Mouse (Mus musculus) frontal cortex, adult (tissue): ENCODE data around the gene Hnrnpk.
"Not testable (repeated sequence)": the region's sequence is repeated elsewhere in the genome, so short reads cannot be mapped to it uniquely, and the experiment has no call there.

Experiments
- ATAC-seq: cut with Nextera tagmentation; 2 replicates; pipeline ENCODE4 v1.9.2; 2017; ENCODE audit warnings: mild to moderate bottlenecking, moderate library complexity, mixed read lengths; ENCODE audit not compliant: low TSS enrichment

The Hnrnpk gene

DNA sequence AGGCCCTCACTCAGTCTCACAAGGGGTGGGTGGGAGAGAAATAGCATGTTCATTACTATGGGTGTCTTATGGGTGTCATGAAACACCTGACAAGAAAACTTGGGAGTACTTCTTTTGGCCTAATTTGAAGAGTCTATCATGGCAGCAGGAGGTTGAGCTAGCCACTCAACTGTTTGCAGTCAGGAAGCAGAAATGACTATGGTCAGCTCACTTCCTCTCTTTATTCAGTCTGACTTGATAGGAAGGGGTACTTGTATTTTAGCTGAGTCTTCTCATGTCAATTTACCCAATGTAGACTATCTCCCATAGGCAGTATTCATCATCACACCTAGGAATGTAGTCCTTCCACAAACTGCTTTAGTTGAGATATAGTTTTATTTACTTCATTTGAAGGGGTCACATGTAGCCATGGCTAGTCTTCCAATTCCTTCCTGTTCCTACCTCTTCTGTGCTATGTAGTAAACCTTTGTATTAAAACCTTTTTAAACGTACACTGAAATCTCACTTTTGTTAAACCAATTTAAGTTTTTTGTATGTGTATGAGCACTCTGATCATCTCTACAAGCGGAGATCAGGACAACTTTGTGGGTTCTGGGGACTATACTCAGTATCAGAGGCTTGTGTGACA lies 13.7 kb downstream of the Hnrnpk start:
- ATAC-seq, result no peak

DNA sequence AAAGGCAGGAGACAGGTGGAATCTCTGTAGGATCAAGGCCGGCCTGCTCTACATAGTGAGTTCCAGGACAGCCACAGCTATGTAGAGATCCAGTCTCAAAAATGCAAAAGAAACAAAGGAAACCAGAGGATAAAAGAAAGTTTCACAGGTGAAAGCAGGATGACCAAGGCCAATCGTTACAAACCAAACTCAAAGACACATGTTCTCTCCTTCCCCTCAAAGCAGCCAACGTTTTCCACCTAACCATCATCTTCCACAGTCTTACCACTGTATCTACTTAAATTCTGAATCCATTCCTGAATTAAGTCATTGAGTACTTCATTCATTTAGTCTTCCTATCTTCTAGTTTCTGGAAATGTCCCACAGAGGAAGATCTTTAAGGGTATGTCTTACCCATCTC lies 14.8 kb downstream of the Hnrnpk start:
- no peak for ATAC-seq

DNA sequence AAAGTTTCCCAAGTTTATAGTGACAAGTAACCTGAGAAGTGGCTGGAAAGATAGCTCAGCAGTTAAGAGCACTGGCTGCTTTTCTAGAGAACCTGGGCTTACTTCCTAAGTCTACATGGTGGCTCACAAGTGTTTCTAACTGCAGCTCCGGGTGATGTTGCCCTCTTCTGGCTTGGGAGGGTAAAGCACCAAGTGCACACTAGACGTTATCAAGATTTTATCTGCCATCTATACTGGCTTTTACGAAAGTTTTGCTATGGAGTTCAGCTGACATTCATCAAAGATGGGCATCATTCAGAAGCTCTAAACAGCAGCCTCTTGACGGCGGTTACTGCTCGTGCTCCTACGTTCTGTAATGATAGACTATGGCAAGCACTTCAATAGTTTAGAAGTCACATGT lies 15.2 kb downstream of the Hnrnpk start:
- peak; percentile 83 for ATAC-seq

DNA sequence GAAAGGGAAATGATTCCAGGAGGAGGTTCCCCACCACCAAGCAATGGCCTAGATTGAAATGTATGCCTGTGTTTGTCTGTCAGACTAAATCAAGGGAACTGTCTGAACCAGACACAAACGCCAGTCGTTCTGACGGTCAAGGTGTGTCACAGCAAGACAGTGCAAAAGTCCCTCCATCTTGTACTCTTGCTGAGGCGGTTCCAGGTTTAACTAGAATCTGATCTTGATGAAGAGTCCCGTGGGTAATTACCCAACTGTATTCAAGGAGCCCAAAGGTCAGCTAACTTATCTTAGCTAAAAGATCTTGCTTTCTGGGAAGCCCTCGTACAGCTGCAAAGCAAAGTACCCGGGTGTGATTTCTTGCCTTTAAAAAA lies 17.6 kb downstream of the Hnrnpk start:
- no peak for ATAC-seq

DNA sequence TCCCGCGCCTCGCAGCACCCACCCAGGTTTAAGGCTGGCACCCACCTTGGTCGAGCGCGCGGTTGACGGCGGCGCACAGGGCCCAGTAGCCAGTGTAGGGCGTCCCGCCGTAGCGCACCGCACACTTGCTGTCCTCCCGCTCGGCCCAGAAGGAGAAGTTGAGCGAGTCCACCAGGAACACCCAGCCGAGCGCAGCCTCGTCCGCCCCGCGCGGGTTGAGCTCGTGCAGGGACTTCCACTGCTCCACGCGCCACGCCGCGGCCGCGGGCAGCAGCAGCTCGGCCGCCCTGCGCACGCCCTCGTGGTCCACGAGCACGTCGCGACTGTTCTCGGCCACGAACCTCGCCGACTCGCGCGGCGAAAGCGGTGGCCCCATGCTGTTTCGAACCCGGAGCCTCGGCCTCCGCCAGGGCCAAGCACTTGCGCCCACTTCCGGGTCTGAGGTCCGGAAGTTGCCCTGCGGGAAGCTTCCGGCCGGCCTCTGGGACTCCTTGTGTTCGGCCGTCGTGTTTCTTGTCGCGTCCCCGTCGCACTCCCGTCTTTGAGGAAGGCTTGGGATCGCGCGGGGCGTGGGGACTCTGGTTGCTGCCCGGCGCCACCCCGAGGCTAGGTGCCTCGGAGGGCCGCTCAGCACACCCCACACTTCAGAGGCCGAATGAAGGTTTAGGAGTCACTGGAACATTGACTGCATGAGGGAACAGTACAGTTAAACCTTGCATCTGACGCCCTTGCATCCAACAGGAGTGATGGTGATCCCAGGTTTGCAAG lies 18.2 kb downstream of the Hnrnpk start, which contains the start of gene 2210016F16Rik:
Gene 2210016F16Rik (minus strand): TSS at position 447 of the 768 bp plus-strand sequence.
- ATAC-seq, result peak; percentile 74

DNA sequence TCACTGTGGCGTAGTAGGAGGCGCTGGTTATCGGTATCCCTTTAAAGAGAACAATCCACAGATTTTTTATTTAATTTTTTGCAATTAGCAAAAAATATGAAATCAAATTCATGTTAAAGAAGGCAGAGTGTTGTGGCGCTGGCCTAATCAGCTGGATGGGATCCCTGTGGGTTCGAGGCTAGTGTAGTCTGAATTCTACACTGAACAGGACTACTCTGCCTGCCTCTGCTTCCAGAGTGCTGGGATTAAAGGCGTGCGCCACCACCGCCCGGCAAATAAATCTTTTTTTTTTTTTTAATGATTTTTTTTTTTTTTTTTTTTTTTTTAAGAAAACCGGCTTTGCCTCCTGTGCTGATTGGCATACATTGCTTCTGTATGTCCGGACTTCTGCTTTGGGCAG lies 18.8 kb downstream of the Hnrnpk start:
- ATAC-seq, result no peak

DNA sequence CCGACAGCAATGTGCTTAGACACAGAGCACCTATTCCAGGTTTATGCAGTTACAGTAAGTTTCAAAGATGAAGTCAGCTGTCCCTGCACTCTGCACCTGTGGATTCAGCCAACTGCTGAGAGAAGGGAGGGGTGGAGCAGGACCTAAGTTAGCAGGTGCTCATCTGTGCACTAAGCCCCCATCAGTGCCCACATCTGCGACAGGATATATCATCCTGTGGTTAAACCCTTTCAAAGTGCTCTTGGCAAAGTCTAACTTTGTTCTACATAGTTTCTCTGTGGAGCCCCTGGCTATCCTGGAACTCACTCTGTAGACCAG lies 30.0 kb downstream of the Hnrnpk start:
- no peak for ATAC-seq

DNA sequence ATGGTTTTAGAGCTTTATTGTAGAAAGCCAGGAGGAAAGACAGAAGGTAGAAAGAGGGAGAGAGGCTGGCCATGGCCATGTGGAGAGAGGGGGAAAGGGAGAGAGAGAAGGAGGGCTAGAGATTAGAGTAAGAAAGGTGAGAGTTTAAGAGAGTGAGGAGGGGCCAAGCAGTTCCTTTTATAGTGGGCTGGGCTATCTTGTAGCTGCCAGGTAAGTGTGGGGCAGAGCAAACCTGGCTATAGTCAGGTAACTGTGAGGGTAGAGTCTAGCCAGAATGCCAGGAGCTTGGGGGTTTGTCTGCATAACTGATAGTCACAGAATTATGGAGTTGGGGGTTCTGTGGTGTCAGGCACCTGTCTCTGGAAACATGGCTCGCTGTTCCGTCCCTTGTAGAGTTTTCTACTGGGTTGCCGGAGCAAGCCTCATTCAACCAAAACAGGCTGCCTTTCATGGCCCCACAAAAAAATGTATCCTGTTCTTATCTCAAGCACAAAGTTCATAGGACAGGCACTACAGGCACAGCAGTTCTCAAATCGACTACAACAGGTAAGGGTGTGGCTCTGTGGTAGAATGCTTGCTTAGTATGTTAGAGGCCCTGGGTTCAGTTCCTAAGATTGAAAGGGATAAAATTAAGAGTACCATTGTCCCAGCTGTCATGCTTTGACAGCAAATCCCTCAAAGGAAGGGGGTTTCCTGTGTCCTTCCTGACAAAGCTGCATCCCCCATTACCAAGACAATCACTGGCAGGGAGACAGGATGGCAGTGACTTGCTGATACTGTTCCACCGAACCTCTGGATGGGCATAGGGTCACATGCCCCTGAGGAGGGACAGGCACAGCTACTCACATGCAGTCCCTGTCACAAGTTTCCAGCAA lies 30.6 kb downstream of the Hnrnpk start:
- no peak for ATAC-seq

DNA sequence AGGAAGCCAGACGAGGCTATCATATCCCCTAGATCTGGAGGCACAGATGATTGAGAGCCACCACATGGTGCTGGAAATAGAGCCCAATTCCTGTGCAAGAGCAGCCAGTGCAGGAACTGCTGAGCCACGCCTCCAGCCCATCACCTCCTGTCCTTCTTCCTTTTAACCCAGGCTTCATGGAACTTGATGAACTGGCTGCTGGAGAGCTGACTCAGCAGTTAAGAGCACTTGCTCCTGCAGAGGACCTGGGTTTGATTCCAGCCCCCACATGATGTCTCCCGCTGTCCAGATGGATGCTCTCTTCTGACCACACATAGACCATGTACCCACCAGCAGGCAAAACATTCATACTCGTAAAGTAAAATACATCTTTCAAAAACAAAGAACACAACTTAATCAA lies 34.3 kb downstream of the Hnrnpk start:
- ATAC-seq, result no peak

DNA sequence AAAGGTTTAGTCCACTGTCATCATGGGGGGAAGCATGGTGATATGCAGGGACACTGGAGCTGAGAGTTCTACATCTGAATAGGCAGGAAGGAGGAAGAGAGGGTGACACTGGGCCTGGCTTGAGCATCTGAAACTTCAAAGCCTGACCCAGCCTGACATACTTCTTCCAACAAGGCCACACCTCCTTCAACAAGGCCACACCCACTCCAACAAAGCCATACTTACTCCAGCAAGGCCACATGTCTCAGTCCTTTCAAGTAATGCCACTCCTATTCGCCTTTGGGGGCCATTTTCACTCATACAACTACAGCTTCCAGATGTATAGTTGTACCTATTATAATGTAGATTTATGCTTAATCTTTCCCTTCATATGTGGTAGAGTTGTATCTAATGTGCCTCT lies 35.5 kb downstream of the Hnrnpk start:
- no peak for ATAC-seq

DNA sequence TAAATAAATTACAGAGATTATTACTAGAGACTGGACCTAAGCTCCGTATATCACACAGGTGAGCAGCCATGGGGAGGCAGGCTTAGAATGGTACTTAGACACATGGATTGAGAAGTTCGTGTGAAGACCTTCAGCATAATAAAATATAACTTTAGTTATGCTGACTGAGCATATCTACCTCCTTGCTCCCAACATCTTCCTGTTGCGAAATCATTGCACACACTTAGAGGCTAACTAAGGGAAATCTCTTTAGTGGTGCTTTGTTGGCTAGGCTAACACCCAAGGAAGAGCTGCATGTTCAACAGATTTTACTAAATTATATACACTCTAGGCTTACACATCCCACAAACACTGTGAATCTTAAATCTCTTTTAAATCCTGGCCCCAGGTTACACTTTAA lies 36.8 kb downstream of the Hnrnpk start:
- no peak for ATAC-seq

DNA sequence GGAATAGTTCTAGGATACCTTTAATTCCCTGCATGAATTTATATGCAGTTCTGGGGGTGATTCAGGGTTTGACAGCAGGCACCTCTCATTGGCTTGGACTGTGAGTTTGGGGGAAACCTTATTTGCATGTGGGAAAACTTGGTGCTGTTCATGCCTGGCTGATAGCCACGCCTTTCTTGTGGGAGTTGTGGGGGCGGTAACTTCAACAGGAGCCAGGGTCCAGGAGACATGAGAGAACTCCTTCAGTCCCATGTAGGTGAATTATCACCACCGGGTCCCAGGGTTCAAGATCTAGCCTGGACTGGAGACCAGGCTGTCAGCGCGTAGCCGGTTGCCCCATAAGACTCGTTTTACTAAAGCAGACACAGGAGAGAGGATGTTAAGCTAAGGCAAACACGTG lies 38.0 kb downstream of the Hnrnpk start:
- not testable (repeated sequence) for ATAC-seq

DNA sequence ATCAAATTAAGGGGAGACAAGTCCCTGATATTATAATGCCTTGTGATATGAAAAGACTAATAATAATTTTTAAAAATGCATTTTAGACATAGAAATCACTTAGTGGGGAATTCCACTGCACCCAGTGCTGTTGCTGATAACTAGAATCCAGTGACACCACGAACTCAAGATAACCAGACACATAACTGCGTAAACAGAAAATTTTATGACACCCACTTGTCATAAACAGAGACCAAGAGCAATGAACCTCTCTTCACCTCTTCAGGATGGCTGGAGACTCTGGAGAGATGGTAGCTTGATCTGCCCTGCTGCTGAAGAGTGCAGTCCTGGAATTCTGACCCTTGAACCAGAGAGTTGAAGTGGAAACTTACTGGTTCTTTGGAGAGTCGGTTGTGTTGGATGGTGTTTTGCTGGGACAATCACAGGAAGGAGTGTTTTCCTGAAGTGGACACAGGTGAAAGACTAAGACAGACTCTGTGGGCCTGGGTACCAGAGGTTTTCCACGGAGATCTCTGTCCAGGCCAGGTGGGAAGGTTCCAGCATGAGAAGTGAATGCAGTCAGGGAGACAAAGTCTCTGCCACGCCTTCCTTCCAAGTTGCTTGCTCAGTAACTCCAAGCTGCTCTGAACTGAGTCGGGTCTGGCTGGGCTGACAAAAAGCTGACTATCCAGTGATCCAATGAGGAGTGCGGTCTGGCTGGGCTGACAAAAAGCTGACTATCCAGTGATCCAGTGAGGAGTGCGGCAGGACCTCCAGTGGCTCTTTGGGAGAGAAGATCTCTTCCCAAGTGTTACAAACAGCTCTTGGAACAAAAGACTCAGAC lies 38.6 kb downstream of the Hnrnpk start:
- ATAC-seq, result no peak

DNA sequence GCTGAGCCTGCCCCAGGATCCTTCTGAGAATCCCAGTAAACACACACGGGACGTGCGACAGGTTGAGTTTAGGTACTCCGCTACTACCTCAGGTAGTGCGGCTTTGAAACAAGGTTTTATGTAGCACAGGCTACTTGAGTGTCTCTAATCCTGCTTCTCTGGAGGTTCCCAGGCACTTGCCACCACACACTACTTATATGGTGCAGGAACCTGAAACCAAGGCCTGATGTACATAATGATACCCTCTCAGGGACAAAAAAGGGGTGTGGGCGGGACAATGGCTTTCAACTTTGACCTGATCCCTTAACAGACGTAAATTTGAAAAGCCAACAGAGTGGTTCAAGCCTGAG lies 43.9 kb downstream of the Hnrnpk start:
- ATAC-seq, result peak; percentile 76; the same call in 1 of the 2 replicates

DNA sequence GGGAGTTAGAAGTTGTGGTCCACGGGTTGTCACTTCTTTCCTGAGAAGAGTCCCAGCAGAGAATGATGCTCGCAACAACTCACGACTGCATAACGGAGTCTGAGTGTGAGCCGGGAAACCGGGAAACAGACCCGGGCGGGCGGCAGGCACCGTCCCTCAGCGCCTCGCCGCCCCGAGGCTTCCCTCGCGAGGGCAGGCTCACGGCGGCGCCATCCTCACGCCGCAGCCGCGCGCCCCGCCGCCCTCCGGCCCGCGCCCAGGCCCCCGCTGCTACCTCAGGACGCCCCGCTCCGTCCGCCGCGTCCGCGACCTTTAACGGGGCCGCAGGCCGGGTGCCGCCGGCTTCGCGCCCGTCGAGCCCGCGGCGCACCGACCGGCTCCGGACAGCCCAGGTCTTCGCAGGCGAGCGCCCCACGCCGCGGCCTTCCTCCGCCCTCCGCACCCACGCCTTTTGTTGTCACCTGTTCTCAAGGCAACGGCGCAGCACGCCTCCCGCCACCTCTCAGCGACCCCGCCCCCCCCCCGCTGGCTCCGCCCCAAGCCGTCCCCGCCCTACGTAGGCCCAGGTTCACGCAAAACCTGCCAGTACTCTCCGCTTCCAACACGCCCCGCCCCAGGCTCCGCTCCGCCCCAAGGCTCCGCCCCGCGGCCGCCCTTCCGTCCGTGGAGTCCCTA lies 44.4 kb downstream of the Hnrnpk start, which contains the start of gene Kif27:
Gene Kif27 (minus strand): TSS at position 494 of the 675 bp plus-strand sequence.
- peak; percentile 98 for ATAC-seq

DNA sequence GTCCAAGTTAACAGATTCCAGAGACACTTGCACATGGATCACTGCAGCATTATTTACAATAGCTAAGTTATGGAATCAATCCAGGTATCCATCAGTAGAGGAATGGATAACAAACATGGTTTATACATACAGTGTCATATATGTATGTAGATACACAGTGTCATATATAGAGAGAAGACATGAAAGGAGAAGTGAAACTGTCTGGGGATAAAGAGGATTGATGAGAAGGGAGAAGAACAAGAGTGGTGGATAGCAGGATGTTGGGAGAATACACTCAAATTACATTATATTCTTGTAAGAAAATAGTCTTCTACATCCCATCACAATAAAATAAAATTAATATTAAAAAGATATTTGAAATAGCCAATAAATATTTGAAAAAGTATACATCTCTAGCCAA lies 50.1 kb downstream of the Hnrnpk start:
- ATAC-seq, result no peak

DNA sequence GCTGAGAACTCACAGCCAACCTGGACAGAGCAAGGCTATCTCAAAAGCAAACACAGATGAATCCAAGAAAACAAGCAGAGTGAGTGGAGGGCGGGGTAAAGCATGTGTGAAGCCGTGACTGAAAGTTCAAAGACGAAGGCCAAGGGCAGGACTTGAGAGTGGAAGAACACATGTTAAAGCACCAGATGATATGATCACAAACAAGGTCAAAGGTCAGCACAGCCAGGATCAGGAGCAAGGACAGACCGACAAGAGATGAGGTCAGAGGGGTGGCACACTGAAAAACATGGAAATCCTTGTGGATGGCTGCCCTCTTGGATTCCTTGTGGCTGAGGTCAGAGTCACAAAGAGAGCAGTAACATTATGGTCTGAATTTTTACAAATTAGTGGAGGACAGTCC lies 52.5 kb downstream of the Hnrnpk start:
- ATAC-seq, result no peak

DNA sequence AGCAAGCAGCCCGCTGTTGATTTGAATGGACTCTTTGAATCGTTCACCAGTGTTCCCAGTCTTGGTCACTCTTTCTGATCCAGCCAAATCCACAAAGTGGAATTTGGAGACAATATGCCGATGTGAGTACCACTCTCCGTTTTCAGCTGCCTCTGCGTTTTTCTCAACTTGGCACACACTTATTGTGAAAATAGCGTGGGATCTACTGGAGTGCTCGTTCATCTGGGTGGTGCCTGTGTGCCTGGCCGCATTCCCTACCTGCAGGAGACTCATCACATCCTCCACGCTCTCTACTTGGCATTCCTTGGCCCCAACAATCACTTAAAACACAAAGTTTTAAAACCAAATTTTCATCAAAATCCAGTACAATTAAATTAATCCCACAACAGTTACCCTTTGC lies 58.6 kb downstream of the Hnrnpk start:
- peak; percentile 77 for ATAC-seq
